Mouse (Mus musculus): ENCODE data around the gene H2afv. TPM values are rescaled to one million over a fixed set of nuclear protein-coding genes. Genes with fewer than 3 reads are reported as not detected.
A peak's percentile ranks its signal among the peaks of the same experiment; 100 is the strongest.
"Not testable (repeated sequence)": the region's sequence is repeated elsewhere in the genome, so short reads cannot be mapped to it uniquely, and the experiment has no call there.

H2afv gene
- polyA plus RNA-seq, 1 experiment = 51.4 TPM

GRCm38 (mm10) chr11:6472076-6472475 is 27.8 kb upstream of the H2afv start:
- no peak for TF ChIP-seq POLR2A (IDR thresholded peaks at IDR 0.05; ENCODE audit: borderline replicate concordance, extremely low read depth, low read depth, low read length)
- TF ChIP-seq CTCF (IDR thresholded peaks at IDR 0.05; ENCODE audit: insufficient read depth, low read length) = no peak
- DNase-seq = no peak
- Histone ChIP-seq H3K4me3 (replicated peaks; ENCODE audit: extremely low read depth, low read depth, low read length) (no peak overlapping the region), H3K4me1 (ENCODE audit: control insufficient read depth, insufficient read depth, low read length) (peaks cover 35% of the 10 kb centered on the region)

- TF ChIP-seq CTCF (IDR thresholded peaks at IDR 0.05; ENCODE audit: insufficient read depth, low read length) (no peak), POLR2A (IDR thresholded peaks at IDR 0.05; ENCODE audit: borderline replicate concordance, extremely low read depth, low read depth, low read length) (no peak)
- peak overlapping the region; percentile 29 for H3K4me3 ChIP-seq (replicated peaks; ENCODE audit: extremely low read depth, low read depth, low read length)
- peaks cover 35% of the 10 kb centered on the region for H3K4me1 ChIP-seq (ENCODE audit: control insufficient read depth, insufficient read depth, low read length)
Observed at GRCm38 (mm10) chr11:6471493-6471892, 27.2 kb upstream of the H2afv start.

GRCm38 (mm10) chr11:6471054-6471453 is 26.8 kb upstream of the H2afv start:
- Histone ChIP-seq H3K4me3 (replicated peaks; ENCODE audit: extremely low read depth, low read depth, low read length) (no peak overlapping the region), H3K4me1 (ENCODE audit: control insufficient read depth, insufficient read depth, low read length) (peaks cover 35% of the 10 kb centered on the region)
- WGBS = 36% methylated on average over 2 of the region's 2 CpGs
- TF ChIP-seq POLR2A (IDR thresholded peaks at IDR 0.05; ENCODE audit: borderline replicate concordance, extremely low read depth, low read depth, low read length) (no peak), CTCF (IDR thresholded peaks at IDR 0.05; ENCODE audit: insufficient read depth, low read length) (no peak)
- no peak for DNase-seq

More at GRCm38 (mm10) chr11:6471493-6471892, 27.2 kb upstream of the H2afv start:
- no peak for DNase-seq
- 0% methylated on average over 1 of the region's 1 CpGs for WGBS

- WGBS = 39% methylated on average over 2 of the region's 2 CpGs
- TF ChIP-seq POLR2A (IDR thresholded peaks at IDR 0.05; ENCODE audit: borderline replicate concordance, extremely low read depth, low read depth, low read length) (no peak), CTCF (IDR thresholded peaks at IDR 0.05; ENCODE audit: insufficient read depth, low read length) (no peak)
- Histone ChIP-seq H3K4me1 (ENCODE audit: control insufficient read depth, insufficient read depth, low read length) (peaks cover 29% of the 10 kb centered on the region), H3K4me3 (replicated peaks; ENCODE audit: extremely low read depth, low read depth, low read length) (no peak overlapping the region)
- no peak for DNase-seq
Observed at GRCm38 (mm10) chr11:6468541-6468940, 24.3 kb upstream of the H2afv start.

DNA sequence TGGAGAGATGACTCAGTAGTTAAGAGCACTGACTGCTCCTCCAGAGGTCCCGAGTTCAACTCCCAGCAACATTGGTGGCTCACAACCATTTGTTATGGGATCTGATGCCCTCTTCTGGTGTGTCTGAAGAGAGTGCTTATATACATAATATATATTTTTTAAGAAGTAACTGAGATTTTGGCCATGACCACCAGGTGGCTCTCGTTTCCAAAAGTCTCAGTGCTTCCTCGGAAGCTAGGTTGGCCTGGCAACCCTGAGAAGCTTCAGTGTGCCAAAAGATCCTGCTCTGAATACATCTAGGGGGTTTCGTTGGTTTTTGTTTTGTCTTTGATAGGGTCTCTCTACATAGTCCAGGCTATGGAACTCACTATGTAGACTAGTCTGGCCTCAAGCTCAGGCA is 20.9 kb upstream of the H2afv start:
- no peak overlapping the region for H3K4me3 ChIP-seq (replicated peaks; ENCODE audit: extremely low read depth, low read depth, low read length)
- TF ChIP-seq CTCF (IDR thresholded peaks at IDR 0.05; ENCODE audit: insufficient read depth, low read length) = peak; percentile 58
- TF ChIP-seq POLR2A (IDR thresholded peaks at IDR 0.05; ENCODE audit: borderline replicate concordance, extremely low read depth, low read depth, low read length) = no peak
- whole genome bisulfite sequencing = 17% methylated on average over 4 of the region's 4 CpGs
- H3K4me1 ChIP-seq (ENCODE audit: control insufficient read depth, insufficient read depth, low read length) = peaks cover 8% of the 10 kb centered on the region
- peak; percentile 47 for DNase-seq

DNA sequence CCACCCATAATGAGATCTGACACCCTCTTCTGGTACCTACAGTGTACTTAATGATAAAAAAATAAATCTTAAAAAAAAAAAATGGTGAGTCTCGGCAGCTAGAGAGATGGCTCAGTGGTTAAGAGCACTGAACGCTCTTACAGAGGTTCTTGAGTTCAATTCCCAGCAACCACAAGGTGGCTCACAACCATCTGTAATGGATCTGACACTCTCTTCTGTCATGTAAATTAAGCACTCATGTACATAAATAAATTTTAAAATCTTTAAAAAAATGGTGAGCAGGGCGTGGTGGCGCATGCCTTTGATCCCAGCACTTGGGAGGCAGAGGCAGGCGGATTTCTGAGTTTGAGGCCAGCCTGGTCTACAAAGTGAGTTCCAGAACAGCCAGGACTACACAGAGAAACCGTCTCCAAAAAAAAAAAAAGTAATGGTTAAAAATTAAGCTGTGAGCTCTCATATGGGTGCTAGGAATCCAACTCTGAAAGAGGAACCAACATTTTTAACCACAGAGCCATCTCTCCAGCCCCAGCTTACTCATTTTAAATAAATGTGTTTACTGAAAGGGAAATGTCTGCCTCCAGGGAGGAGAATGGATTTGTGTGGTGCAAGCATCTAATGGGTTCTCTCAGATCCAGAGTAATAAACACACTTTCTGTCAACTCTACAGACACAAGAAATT is 19.1 kb upstream of the H2afv start:
- TF ChIP-seq CTCF (IDR thresholded peaks at IDR 0.05; ENCODE audit: insufficient read depth, low read length) (no peak), POLR2A (IDR thresholded peaks at IDR 0.05; ENCODE audit: borderline replicate concordance, extremely low read depth, low read depth, low read length) (no peak)
- peaks cover 5% of the 10 kb centered on the region for H3K4me1 ChIP-seq (ENCODE audit: control insufficient read depth, insufficient read depth, low read length)
- no peak for DNase-seq
- 87% methylated on average over 6 of the region's 6 CpGs for WGBS
- no peak overlapping the region for H3K4me3 ChIP-seq (replicated peaks; ENCODE audit: extremely low read depth, low read depth, low read length)

DNA sequence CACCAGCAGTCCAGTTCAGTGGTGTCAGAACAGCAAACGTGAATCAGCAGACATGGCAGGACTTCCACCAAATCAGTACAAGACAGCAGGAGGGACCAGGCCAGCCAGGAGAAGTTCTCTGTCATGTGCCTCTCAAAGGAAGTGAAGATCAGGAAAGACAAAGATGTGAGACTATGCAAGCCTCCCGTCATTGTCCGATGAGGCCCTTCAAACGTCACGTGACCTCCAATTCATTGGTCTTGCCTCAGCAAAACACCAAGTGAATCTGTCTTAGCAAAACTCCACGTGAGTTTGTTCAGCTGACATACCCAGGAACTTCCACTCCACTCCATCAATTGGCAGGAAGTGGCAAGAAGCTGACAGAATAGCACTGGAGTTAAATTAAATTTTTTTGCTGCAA is 11.8 kb upstream of the H2afv start:
- TF ChIP-seq CTCF (IDR thresholded peaks at IDR 0.05; ENCODE audit: insufficient read depth, low read length) (no peak), POLR2A (IDR thresholded peaks at IDR 0.05; ENCODE audit: borderline replicate concordance, extremely low read depth, low read depth, low read length) (no peak)
- Histone ChIP-seq H3K4me1 (ENCODE audit: control insufficient read depth, insufficient read depth, low read length) (no peaks in the 10 kb centered on the region), H3K4me3 (replicated peaks; ENCODE audit: extremely low read depth, low read depth, low read length) (no peak overlapping the region)
- DNase-seq = no peak
- 65% methylated on average over 6 of the region's 6 CpGs for WGBS

- H3K4me1 ChIP-seq (ENCODE audit: control insufficient read depth, insufficient read depth, low read length); H3K4me3 ChIP-seq (replicated peaks; ENCODE audit: extremely low read depth, low read depth, low read length); DNase-seq: not testable (repeated sequence)
- WGBS = 90% methylated on average over 5 of the region's 5 CpGs
Observed at GRCm38 (mm10) chr11:6448155-6448554, 3.9 kb upstream of the H2afv start.

- WGBS = 76% methylated on average over 4 of the region's 4 CpGs
- TF ChIP-seq CTCF (IDR thresholded peaks at IDR 0.05; ENCODE audit: insufficient read depth, low read length) (no peak), POLR2A (IDR thresholded peaks at IDR 0.05; ENCODE audit: borderline replicate concordance, extremely low read depth, low read depth, low read length) (no peak)
- Histone ChIP-seq H3K4me3 (replicated peaks; ENCODE audit: extremely low read depth, low read depth, low read length) (no peak overlapping the region), H3K4me1 (ENCODE audit: control insufficient read depth, insufficient read depth, low read length) (peaks cover 6% of the 10 kb centered on the region; the same call in 1 of the 2 replicates)
- no peak for DNase-seq
Observed at GRCm38 (mm10) chr11:6447493-6447892, 3.2 kb upstream of the H2afv start.

- peaks cover 6% of the 10 kb centered on the region; the same call in 1 of the 2 replicates for H3K4me1 ChIP-seq (ENCODE audit: control insufficient read depth, insufficient read depth, low read length)
- no peak for TF ChIP-seq CTCF (IDR thresholded peaks at IDR 0.05; ENCODE audit: insufficient read depth, low read length)
- no peak for TF ChIP-seq POLR2A (IDR thresholded peaks at IDR 0.05; ENCODE audit: borderline replicate concordance, extremely low read depth, low read depth, low read length)
- no peak overlapping the region for H3K4me3 ChIP-seq (replicated peaks; ENCODE audit: extremely low read depth, low read depth, low read length)
- DNase-seq = no peak
- 67% methylated on average over 7 of the region's 7 CpGs for WGBS
Observed at GRCm38 (mm10) chr11:6445951-6446350, 1.7 kb upstream of the H2afv start.
